Mouse (Mus musculus) intestine, embryonic 15.5 days (tissue): ENCODE results near the gene Slc39a3. TPM values are rescaled to one million over a fixed set of nuclear protein-coding genes. Genes with fewer than 3 reads are reported as not detected.
"Not testable (repeated sequence)": the region's sequence is repeated elsewhere in the genome, so short reads cannot be mapped to it uniquely, and the experiment has no call there.

Source experiments
- ATAC-seq: fragments of 200-750 bp; cut with Nextera tagmentation; 2 replicates; pipeline ENCODE4 v1.8.0; 2017; ENCODE audit warnings: moderate TSS enrichment, moderate library complexity
- H3K27ac ChIP-seq: fragments of 300-500 bp; sonication (generic); 2 replicates; pipeline ENCODE4 v1.5.1; 2015; ENCODE audit warnings: mild to moderate bottlenecking, inconsistent platforms
- H3K27me3 ChIP-seq: fragments of 300-500 bp; sonication (generic); replicated peaks from 2 replicates; pipeline ENCODE4 v1.6.1; 2015; ENCODE audit warnings: inconsistent platforms
- H3K36me3 ChIP-seq: fragments of 300-500 bp; sonication (generic); 2 replicates; pipeline ENCODE4 v1.6.1; 2015; ENCODE audit warnings: inconsistent platforms
- H3K4me1 ChIP-seq: fragments of 300-500 bp; sonication (generic); replicated peaks from 2 replicates; pipeline ENCODE4 v1.6.1; 2015; ENCODE audit warnings: inconsistent platforms
- H3K4me2 ChIP-seq: fragments of 300-500 bp; sonication (generic); replicated peaks from 2 replicates; pipeline ENCODE4 v1.6.1; 2015; ENCODE audit warnings: mild to moderate bottlenecking, inconsistent platforms
- H3K4me3 ChIP-seq: fragments of 300-500 bp; sonication (generic); replicated peaks from 2 replicates; pipeline ENCODE4 v1.5.1; 2015; ENCODE audit warnings: inconsistent platforms
- H3K9ac ChIP-seq: fragments of 300-500 bp; sonication (generic); 2 replicates; pipeline ENCODE4 v1.6.1; 2015; ENCODE audit warnings: inconsistent platforms
- H3K9me3 ChIP-seq: fragments of 300-500 bp; sonication (generic); 2 replicates; pipeline ENCODE4 v1.6.1; 2016; ENCODE audit warnings: inconsistent platforms
- WGBS: fragments of 180-500 bp; shearing (Covaris S2); methylation state at CpG from one replicate; pipeline ENCODE4 v1.1.7; 2015; 5-methylcytosine and 5-hydroxymethylcytosine counted together
- polyA plus RNA-seq: library from polyadenylated mRNA; unstranded; fragments of >200 nt; fragmentation: Nextera tagmentation; extraction: Ambion mirVana; gene quantifications from 2 replicates; pipeline ENCODE4 v1.2.1, GENCODE M21; 2015

Gene Slc39a3
- polyA plus RNA-seq, 1 experiment from 2014 or later: 15.0 TPM

DNA sequence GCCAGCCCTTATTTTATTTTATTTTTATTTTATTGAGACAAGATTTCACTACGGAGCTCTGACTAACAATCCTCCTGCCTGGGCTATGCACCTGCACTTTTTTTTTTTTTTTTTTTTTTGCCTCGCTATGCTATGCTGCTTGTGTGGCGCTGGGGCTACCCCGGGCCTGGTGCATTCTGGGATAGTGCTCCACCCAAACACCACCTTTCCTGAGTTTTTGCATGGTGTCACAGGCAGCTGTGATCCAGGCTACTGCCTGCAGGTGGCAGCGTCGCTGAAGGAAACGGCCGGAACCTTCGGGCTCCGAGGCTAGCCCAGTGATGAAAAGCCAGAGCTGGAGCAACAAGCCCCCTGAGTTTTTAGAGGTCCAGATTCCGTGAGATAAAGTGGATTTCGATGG lies 38.4 kb downstream of the Slc39a3 start:
- peak; percentile 49; the same call in 1 of the 2 replicates for ATAC-seq
- Histone ChIP-seq H3K36me3 (no peaks in the 10 kb centered on the region), H3K4me1 (peaks cover 11% of the 10 kb centered on the region; the same call in 1 of the 2 replicates), H3K27ac (no peak overlapping the region), H3K27me3 (peaks cover 3% of the 10 kb centered on the region; the same call in 1 of the 2 replicates), H3K9ac (no peak overlapping the region), H3K9me3 (no peaks in the 10 kb centered on the region), H3K4me3 (no peak overlapping the region), H3K4me2 (0 out of 2 replicates have a peak overlapping the region, but pooled peaks have one; percentile 3)
- WGBS: 10% methylated on average over 12 of the region's 12 CpGs

DNA sequence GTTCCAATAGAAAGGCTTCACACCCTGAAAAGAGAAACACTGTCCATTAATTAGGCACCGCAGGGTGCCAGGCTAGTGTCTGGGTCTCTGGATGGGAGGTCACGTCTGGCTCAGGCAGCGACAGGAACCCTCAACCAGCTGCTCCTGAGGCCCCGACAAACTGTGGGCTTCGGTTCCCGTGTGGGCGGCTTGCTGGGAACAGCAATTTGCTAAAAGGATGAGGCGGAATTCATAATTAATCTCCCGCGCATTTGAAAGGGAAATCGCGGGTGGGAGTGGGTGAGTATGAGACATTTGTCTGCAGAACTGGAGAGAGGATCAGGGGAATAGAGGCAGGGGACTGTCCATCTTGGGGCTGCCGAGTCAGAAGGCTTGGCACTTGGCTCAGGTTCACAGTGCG lies 39.2 kb downstream of the Slc39a3 start:
- Histone ChIP-seq H3K27me3 (peaks cover 3% of the 10 kb centered on the region; the same call in 1 of the 2 replicates), H3K4me1 (peaks cover 11% of the 10 kb centered on the region; the same call in 1 of the 2 replicates), H3K4me3 (no peak overlapping the region), H3K27ac (no peak overlapping the region), H3K36me3 (no peaks in the 10 kb centered on the region), H3K9ac (no peak overlapping the region), H3K4me2 (no peak overlapping the region), H3K9me3 (no peaks in the 10 kb centered on the region)
- WGBS: 44% methylated on average over 14 of the region's 14 CpGs
- no peak for ATAC-seq

DNA sequence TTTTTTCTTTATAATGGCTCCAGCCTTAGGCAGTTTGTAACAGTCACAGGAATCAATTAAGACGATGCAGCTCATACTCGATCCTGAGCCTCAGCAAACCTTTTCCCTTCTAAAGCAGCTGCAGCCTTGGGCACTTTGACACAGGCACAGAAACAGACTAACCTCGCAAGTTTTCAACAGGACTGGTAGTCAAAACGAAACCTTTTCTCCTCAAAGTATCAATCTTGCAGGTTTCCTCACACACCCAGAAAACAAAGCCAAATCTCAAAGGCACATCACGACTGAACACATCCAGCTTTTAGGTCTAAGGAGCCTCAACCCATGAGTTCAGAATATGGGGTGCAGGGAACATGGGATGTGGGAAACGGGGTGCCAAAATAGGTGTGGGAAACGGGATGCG lies 39.9 kb downstream of the Slc39a3 start:
- Histone ChIP-seq H3K36me3 (no peaks in the 10 kb centered on the region), H3K27ac (no peak overlapping the region), H3K4me1 (peaks cover 11% of the 10 kb centered on the region; the same call in 1 of the 2 replicates), H3K27me3 (peaks cover 3% of the 10 kb centered on the region; the same call in 1 of the 2 replicates), H3K4me3 (no peak overlapping the region), H3K9me3 (no peaks in the 10 kb centered on the region), H3K9ac (no peak overlapping the region), H3K4me2 (no peak overlapping the region)
- 78% methylated on average over 8 of the region's 8 CpGs for WGBS
- no peak for ATAC-seq

DNA sequence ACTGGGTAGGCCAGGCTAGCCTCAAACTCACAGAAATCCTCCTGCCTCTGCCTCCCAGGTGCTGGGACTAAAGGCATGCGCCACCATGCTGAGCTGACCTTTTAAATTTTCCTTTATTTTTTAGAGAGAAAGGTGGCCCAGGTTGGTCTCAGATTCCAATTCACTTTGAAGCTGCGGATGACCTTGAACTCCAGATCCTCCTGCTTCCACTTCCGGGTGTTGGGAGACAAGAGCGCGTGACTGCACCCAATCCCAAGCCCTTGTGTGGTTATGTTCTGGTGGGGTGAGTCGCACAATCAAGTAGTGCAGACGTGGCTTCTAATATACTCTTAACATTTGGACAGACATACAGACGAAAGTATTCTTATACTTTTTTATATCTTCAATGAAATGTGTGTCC lies 40.7 kb downstream of the Slc39a3 start:
- no peaks in the 10 kb centered on the region for H3K9me3 ChIP-seq
- 92% methylated on average over 8 of the region's 8 CpGs for WGBS
- H3K27me3 ChIP-seq: peaks cover 3% of the 10 kb centered on the region; the same call in 1 of the 2 replicates
- peaks cover 11% of the 10 kb centered on the region; the same call in 1 of the 2 replicates for H3K4me1 ChIP-seq
- no peak overlapping the region for H3K9ac ChIP-seq
- no peak overlapping the region for H3K4me2 ChIP-seq
- H3K36me3 ChIP-seq: no peaks in the 10 kb centered on the region
- no peak overlapping the region for H3K27ac ChIP-seq
- H3K4me3 ChIP-seq: no peak overlapping the region
- ATAC-seq: no peak

DNA sequence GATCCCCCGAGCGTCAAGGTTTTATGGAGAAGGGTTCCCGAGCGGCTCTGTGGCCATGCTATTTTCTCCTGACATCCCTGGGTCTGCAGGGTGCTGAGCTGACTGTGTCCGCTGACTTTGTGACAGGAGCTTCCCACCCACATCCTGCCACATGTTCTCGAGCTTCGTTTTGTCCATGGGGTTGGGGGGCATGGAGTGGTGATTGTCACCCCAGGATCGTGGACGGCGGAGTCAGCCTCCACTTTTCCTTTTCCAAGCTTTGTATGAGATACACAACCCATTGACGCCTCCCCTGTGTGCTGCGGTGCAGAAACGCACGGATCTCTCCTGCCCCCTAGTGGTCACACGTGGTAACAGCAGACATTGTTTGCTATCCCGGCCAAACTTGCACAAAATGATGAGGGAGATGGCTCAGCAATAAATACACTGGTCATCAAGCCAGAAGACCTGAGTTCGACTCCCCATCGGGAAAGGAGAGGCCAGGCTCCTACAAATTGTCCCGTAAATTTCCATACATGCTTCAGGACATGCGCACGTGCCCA lies 42.1 kb downstream of the Slc39a3 start:
- 10% methylated on average over 21 of the region's 21 CpGs for WGBS
- peak; percentile 34 for ATAC-seq
- Histone ChIP-seq H3K4me3 (0 out of 2 replicates have a peak overlapping the region, but pooled peaks have one; percentile 1), H3K4me1 (peaks cover 11% of the 10 kb centered on the region; the same call in 1 of the 2 replicates), H3K9me3 (no peaks in the 10 kb centered on the region), H3K9ac (no peak overlapping the region), H3K4me2 (peak overlapping the region; percentile 48), H3K27me3 (peaks cover 3% of the 10 kb centered on the region; the same call in 1 of the 2 replicates), H3K36me3 (no peaks in the 10 kb centered on the region), H3K27ac (no peak overlapping the region)

DNA sequence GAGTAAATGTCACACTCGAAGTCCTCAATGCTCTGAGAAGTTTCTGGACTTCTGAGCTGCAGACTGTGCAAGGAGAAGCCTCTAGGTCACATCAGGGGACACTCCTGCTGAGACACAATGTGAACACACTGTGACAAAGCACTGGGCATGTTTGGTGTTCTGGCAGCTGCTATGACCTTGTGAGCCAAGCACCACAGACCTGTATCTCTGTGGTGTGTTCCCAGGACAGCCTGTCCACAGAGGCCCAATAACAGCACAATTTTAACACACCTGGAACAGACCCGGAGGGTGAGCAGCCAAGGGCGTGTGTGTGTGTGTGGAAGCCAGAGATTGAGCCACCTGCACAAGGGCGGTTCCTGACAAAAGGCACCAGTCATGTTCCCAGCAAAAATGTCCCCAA lies 42.6 kb downstream of the Slc39a3 start:
- Histone ChIP-seq H3K4me1 (peaks cover 8% of the 10 kb centered on the region; the same call in 1 of the 2 replicates), H3K27me3 (peaks cover 3% of the 10 kb centered on the region; the same call in 1 of the 2 replicates), H3K4me2 (peak overlapping the region; percentile 48; the same call in 1 of the 2 replicates), H3K9ac (no peak overlapping the region), H3K36me3 (no peaks in the 10 kb centered on the region), H3K9me3 (no peaks in the 10 kb centered on the region), H3K27ac (no peak overlapping the region), H3K4me3 (0 out of 2 replicates have a peak overlapping the region, but pooled peaks have one; percentile 1)
- no peak for ATAC-seq
- WGBS: 60% methylated on average over 4 of the region's 4 CpGs

DNA sequence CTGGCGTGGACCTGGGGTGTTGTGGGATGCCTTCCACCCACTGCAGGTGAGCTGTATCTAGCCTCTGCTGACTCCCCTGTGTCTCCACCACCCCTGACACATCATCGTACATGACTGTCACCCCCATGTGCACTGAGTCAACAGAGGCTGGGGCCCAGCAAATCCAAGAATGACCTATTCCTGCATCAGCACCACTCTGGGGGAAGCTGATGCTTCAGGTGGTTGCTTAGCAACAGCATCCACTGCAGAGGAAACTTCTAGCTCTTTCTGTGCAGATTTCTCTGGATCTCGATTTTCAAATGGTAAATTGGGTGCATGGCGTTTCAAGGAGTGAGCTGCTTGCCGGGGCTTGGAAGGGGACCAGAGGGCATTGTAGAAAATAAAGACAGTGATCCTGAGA lies 44.0 kb downstream of the Slc39a3 start:
- H3K27me3 ChIP-seq: peaks cover 3% of the 10 kb centered on the region; the same call in 1 of the 2 replicates
- no peak overlapping the region for H3K4me3 ChIP-seq
- ATAC-seq: no peak
- no peak overlapping the region for H3K27ac ChIP-seq
- H3K4me2 ChIP-seq: no peak overlapping the region
- 0 out of 2 replicates have a peak, but pooled peaks cover 2% of the 10 kb centered on the region for H3K4me1 ChIP-seq
- no peaks in the 10 kb centered on the region for H3K36me3 ChIP-seq
- no peaks in the 10 kb centered on the region for H3K9me3 ChIP-seq
- no peak overlapping the region for H3K9ac ChIP-seq
- 61% methylated on average over 5 of the region's 5 CpGs for WGBS

DNA sequence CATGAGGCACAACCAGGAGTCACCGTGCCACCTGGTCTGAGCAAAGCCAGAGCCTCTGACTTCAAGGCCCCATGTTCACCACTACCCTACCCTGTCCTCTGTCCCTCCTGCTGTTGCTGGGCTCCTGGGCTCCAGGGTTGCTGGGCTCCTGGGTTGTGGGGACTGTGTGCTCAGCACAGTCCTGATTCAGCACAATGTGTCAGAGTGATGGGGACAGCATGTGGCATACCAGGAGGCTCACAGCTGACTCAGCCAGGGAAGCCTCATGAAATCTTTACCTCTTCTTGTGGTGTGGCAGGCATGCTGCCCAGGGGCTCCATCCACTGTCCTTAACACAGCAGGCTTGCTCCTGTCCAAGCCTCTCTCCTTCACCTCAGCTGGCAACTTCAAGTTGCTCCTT lies 45.3 kb downstream of the Slc39a3 start:
- Histone ChIP-seq H3K4me1 (peaks cover 5% of the 10 kb centered on the region), H3K27me3 (peaks cover 2% of the 10 kb centered on the region; the same call in 1 of the 2 replicates), H3K9me3 (no peaks in the 10 kb centered on the region), H3K27ac (no peak overlapping the region), H3K9ac (no peak overlapping the region), H3K4me2 (no peak overlapping the region), H3K4me3 (no peak overlapping the region), H3K36me3 (no peaks in the 10 kb centered on the region)
- ATAC-seq: no peak
- 80% methylated on average over 1 of the region's 1 CpGs for WGBS

DNA sequence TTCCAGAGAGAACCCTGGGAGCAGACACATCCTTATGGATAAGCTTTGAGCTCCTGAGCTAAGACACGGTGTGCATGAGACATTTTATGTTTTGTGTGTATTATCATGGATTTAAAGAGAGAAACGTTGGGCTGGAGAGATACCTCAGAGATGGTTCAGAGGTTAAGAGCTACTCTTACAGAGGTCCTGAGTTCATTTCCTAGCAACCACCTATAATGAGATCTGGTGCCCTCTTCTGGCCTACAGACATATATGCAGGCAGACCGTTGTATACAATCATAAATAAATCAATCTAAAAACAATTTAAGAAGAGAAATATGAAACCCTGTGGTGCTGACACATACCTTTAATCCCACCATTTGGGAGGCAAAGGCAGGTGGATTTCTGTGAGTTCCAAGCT lies 46.2 kb downstream of the Slc39a3 start:
- Histone ChIP-seq H3K27ac (no peak overlapping the region), H3K9ac (no peak overlapping the region), H3K27me3 (peaks cover 2% of the 10 kb centered on the region; the same call in 1 of the 2 replicates), H3K4me2 (no peak overlapping the region), H3K9me3 (no peaks in the 10 kb centered on the region), H3K36me3 (no peaks in the 10 kb centered on the region), H3K4me1 (peaks cover 7% of the 10 kb centered on the region), H3K4me3 (no peak overlapping the region)
- WGBS: 8% methylated on average over 3 of the region's 3 CpGs
- ATAC-seq: no peak

DNA sequence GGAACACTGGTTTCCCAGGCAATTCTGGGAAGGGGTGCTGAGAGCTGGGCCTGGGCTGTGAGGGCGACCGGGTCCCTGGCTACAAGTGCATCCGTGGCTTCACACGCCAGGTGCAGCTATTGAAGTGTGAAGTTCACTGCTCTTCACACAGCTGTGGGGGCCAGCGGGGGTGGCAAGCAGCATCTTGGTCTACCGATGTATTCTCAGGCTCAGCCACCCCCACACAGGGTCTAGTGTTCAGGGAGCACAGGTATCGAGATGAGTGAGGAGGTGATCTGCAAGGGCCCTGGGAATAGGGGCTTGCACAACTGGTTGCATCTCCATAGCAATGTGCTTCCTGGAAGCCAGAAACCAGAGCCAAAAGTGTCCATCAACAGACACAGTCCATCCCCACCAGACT lies 46.8 kb downstream of the Slc39a3 start:
- H3K9ac ChIP-seq: no peak overlapping the region
- H3K4me1 ChIP-seq: peaks cover 12% of the 10 kb centered on the region
- no peak overlapping the region for H3K4me2 ChIP-seq
- WGBS: 76% methylated on average over 7 of the region's 7 CpGs
- no peaks in the 10 kb centered on the region for H3K36me3 ChIP-seq
- no peak for ATAC-seq
- peaks cover 7% of the 10 kb centered on the region; the same call in 1 of the 2 replicates for H3K27me3 ChIP-seq
- H3K27ac ChIP-seq: no peak overlapping the region
- no peak overlapping the region for H3K4me3 ChIP-seq
- no peaks in the 10 kb centered on the region for H3K9me3 ChIP-seq

DNA sequence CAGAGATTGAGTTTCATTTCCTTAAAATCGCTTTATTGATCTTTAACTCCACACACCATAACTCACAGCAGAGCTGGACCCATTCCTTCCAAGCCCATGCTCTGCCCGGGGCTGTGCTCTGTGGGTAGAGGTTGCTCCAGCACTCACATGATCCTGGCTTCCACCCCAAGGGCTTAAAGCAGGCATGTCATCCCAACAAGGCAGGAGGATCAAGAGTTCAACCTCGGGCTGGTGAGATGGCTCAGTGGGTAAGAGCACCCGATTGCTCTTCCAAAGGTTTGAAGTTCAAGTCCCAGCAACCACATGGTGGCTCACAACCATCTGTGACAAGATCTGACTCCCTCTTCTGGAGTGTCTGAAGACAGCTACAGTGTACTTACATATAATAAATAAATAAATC lies 47.4 kb downstream of the Slc39a3 start:
- not testable (repeated sequence) for H3K4me3 ChIP-seq, H3K27ac ChIP-seq, H3K9me3 ChIP-seq, H3K9ac ChIP-seq, H3K4me2 ChIP-seq, H3K36me3 ChIP-seq, ATAC-seq
- Histone ChIP-seq H3K27me3 (peaks cover 12% of the 10 kb centered on the region; the same call in 1 of the 2 replicates), H3K4me1 (peaks cover 12% of the 10 kb centered on the region)
- 58% methylated on average over 4 of the region's 4 CpGs for WGBS

DNA sequence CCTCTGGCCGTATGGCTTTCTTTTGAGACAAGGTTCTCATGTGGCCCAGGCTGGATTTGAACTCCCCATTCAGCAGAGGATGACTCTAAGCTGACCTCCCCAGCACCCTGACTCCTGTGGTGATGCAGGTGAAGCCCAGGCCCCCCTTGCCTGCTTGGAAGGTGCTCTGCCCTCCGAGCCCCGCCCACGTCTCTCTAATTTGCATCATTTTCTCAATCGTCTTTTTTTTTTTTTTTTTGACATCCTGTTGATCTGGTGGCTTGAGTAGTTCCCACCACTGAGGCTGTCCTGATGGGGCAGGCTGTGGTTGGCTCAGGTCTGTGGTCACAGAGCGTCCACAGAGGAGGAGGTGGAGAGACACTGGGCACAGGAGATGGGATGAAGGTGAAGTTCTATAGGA lies 47.8 kb downstream of the Slc39a3 start:
- WGBS: 62% methylated on average over 6 of the region's 6 CpGs
- no peak for ATAC-seq
- H3K9ac ChIP-seq: no peak overlapping the region

More for the DNA sequence above, 47.8 kb downstream of the Slc39a3 start:
- Histone ChIP-seq H3K27me3 (peaks cover 12% of the 10 kb centered on the region; the same call in 1 of the 2 replicates), H3K9me3 (no peaks in the 10 kb centered on the region), H3K4me2 (no peak overlapping the region), H3K36me3 (no peaks in the 10 kb centered on the region), H3K27ac (no peak overlapping the region), H3K4me1 (peaks cover 12% of the 10 kb centered on the region), H3K4me3 (no peak overlapping the region)
